Mouse (Mus musculus) liver, embryonic 18 days (tissue): Measurements from ENCODE around the gene Usp51. TPM values are rescaled to one million over a fixed set of nuclear protein-coding genes. Genes with fewer than 3 reads are reported as not detected.

Source experiments
- polyA plus RNA-seq: library from polyadenylated mRNA; depleted of rRNA; stranded (reverse); fragments of >200 nt; gene quantifications from 2 replicates; pipeline ENCODE4 v1.2.3, GENCODE M21; 2012; rRNA removed

Usp51 gene
- polyA plus RNA-seq = 0.06 and 0.08 TPM in 2 replicates

DNA sequence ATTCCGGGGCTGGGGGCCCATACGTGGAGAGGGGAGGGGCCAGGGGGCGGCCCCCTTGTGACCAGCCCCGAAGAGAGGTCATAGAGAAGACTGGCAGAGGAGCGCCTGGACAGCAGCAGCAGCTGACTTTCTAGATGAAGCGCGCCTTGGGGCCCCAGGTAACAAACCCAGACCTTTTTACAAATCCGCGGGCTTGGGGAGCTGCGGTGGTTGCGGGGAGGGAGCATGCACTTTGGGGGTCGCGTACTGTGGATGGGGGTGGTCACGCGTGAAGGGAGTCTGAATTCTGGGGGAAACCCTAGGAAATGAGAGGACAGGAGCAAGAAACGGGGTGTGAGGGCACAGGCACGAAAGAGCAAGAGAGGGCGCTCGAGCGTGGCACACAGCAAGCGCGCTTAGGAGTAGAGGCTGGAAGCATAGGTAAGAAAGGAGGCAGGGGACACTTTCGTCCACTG lies at the start of gene Usp51:
Gene Usp51, plus strand, starts transcription at position 83 of the 455 bp plus-strand sequence.

DNA sequence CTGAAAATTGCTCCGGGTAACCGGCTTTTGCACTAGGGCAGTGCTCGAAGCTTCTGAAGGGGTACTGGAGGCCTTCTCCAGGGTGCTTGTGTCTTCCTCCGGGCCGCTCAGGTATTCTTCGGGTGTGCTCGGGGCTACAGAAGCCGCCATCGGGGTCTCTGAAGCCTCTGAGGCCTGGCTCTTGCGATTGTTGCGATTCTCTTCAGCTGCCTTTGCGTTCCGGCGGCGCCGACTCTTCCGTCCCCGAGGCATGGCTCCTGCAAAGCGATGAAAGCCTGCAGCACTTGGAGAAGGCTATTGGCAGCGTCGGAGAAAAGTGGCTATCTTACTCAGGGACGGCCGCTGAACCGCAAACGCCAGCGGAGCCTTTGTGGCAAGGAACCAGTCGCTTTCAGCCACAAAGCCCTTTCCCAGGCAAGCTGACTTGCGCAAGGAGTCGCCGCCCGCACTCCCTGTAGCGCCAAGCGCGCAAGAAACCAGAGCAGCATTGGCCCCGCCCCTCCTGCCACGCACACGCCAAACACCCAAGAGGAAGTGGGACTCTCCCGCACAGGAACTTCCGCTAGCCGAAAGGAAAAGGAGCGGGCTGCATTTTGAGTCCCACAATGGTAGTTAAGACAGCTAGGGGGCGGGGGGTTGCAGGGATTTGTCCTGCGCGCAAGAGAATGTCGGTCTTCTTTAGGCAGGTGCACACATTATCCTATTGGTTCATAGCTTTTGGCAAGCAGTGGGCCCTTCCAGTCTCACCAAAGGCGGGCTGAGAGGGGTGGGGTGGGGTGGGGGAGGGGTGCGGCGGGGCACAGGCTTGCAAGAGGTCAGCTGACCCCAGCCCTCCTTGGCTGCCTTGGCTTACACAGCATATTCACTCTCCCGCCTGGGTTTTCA lies 31.1 kb downstream of the Usp51 start, which contains the start of gene Mageh1:
Gene Mageh1, minus strand, starts transcription at position 489 of the 885 bp plus-strand sequence.

Other genes starting within 250 kb of the Usp51 start
- gene Shroom2, start 237.0 kb upstream of the Usp51 start, polyA plus RNA-seq = 2.0 and 2.2 TPM in 2 replicates
- 0.10 and 0.12 TPM in 2 replicates for gene Gpr143, start 224.5 kb upstream of the Usp51 start, polyA plus RNA-seq
- 8.6 and 8.8 TPM in 2 replicates for gene Mageh1, start 31.1 kb downstream of the Usp51 start, polyA plus RNA-seq
- gene Foxr2, start 112.3 kb downstream of the Usp51 start, polyA plus RNA-seq = not detected in 2 replicates
- gene Rragb, start 133.5 kb downstream of the Usp51 start, polyA plus RNA-seq = 0.62 and 0.63 TPM in 2 replicates
- 0.17 TPM in 2 replicates for gene Klf8, start 231.0 kb downstream of the Usp51 start, polyA plus RNA-seq